Mouse (Mus musculus): Measurements from ENCODE around the gene Tshz3. TPM values are rescaled to one million over a fixed set of nuclear protein-coding genes. Genes with fewer than 3 reads are reported as not detected.

The Tshz3 gene
- total RNA-seq (2015; ENCODE audit: low replicate concordance) (0.42 TPM in 1 of 2 replicates, not detected in the other), total RNA-seq (2017; ENCODE audit: low replicate concordance) (not detected in 2 replicates)

GRCm38 (mm10) chr7:36697856-36698588 is at the start of gene Tshz3:
Gene Tshz3 (plus strand): TSS chr7:36698118.
- ATAC-seq (replicated peaks; ENCODE audit: low FRiP score, poor library complexity, severe bottlenecking) = no peak

GRCm38 (mm10) chr7:36655931-36656330 is 42.0 kb upstream of the Tshz3 start:
- ATAC-seq (replicated peaks; ENCODE audit: low FRiP score, poor library complexity, severe bottlenecking) = no peak

DNA sequence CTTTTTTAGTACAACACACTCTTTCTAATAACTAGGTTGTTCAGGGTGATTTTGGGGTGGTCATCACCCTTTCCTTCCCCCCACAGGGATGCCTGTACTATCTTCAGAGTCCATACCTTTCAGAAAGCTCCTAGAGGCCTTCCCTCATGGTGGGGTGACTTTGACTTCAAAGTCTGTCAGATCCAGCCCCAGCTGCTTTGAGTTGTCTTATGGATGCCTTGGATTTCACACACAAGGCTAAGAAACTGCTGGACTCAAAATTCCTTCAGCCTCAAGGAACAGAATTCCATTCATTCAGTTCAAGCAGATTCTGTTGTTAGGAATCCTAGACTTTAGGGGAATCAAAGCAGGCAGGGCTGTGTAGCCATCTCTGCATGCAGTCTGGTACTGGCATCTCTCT is 41.5 kb upstream of the Tshz3 start:
- ATAC-seq (replicated peaks; ENCODE audit: low FRiP score, poor library complexity, severe bottlenecking) = no peak

- no peak for ATAC-seq (replicated peaks; ENCODE audit: low FRiP score, poor library complexity, severe bottlenecking)
Measured at GRCm38 (mm10) chr7:36658331-36658730, 39.6 kb upstream of the Tshz3 start.

DNA sequence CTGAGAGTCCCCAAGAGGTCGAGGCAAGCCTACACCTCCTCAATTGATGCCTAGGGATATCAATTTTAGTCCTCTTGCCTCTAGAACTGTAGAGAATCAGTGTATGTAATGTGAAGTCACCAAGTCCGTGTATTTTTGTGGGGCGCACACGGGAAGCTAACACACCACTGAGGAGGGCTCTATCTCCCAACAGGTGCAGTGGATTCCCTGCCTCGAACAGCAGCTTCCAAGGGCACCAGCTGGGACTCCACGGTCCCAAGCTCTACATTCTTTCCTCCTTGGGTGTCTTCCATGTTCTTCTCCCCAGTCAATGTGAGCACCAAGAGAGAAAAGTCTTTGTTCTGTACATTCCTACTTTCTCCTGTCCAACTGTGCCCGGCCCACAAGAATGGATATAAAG is 38.7 kb upstream of the Tshz3 start:
- no peak for ATAC-seq (replicated peaks; ENCODE audit: low FRiP score, poor library complexity, severe bottlenecking)

- ATAC-seq (replicated peaks; ENCODE audit: low FRiP score, poor library complexity, severe bottlenecking) = no peak
Measured at GRCm38 (mm10) chr7:36660654-36661053, 37.3 kb upstream of the Tshz3 start.

- no peak for ATAC-seq (replicated peaks; ENCODE audit: low FRiP score, poor library complexity, severe bottlenecking)
Measured at GRCm38 (mm10) chr7:36663431-36663830, 34.5 kb upstream of the Tshz3 start.

- ATAC-seq (replicated peaks; ENCODE audit: low FRiP score, poor library complexity, severe bottlenecking) = no peak
Measured at GRCm38 (mm10) chr7:36667767-36668166, 30.2 kb upstream of the Tshz3 start.

DNA sequence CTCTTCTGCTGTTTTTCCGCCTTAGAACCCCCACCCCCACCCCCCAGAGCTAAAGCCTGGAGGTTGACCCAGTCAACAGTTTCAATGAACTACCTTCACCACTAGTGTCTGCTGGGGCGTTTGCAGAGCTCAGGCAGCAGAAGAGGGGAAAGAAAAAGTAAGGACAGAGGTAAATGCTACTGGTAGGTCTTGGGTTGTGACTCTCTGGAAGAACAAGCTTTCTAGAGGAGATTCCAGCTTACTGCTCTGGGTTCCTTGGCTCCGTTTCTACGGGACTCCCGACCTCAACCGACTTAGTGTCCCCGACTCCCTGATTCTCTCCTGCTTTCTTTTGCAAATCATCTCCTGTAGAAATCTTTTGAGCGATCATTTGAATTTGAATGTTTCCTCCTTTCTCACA is 19.9 kb upstream of the Tshz3 start:
- no peak for ATAC-seq (replicated peaks; ENCODE audit: low FRiP score, poor library complexity, severe bottlenecking)

DNA sequence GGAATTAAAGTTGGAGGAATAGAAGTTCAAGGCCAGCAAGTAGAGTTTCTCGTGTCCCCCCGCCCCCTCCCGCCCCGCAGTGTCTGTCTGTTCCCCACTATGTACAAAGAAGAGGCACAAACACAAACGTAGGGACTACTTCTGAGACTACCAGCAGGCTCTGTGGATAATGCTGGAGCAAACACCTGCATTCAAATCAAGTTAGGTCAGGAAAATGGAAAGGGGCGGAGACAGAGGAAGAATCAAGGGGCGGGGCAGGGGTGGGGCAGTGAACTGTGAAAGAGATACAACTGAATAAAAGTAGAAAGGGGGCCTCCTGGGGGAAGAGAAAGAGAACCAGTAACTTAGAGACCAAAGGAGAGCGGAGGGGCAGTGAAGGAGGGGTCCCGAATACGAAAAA is 19.4 kb upstream of the Tshz3 start:
- ATAC-seq (replicated peaks; ENCODE audit: low FRiP score, poor library complexity, severe bottlenecking) = no peak

DNA sequence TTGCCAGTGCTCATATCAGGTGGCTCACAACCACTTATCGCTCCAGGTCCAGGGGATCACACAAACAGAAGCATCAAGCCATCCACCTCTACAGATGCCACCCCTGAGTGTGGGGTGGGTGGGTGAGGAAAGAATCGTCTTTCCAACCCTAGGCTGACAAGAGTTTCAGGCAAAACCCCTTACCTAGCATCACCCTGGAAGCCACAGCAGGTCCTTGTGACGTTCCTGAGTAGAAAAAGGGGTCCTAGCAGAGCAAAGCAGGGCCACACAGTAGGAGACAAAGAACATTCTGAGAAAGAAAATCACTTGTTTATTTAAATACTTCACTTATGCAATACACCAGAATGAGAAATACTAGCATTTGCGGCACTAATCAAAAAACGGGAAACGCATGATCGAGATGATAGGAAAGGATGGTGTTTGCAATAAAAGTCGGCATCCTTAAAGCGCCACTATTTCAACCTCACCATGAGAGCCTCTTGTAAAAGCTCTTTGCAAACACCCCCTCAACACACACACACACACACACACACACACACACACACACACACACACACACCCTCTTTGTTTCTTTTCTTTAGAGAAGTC is 18.8 kb upstream of the Tshz3 start:
- no peak for ATAC-seq (replicated peaks; ENCODE audit: low FRiP score, poor library complexity, severe bottlenecking)

DNA sequence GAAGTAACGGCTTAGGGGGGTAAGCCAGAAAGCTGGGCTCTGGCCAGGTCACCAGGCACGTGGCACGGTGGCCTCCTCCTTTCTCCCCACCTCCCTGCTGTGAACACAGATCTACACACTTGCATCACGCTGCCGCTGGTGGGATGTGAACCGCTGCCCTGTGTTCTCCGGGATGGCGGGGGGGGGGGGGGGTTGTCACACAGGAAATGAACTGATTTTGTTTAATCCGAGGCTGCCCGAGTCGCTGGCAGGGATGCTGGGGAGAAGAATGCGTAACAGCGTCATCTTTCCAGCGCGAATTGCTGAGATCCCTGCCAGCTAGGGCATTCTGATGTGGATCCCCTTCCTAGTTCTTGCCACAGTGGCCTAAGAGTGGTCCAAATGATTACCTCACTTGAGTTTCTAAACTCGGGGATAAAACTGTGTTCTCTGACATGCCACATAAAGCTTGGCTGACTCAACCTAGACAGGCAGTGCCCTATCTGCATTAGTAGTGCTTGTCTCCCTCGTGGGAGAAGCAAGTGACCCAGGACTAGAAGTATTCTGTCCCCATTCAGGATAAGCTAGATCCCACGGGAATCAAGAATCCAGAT is 18.0 kb upstream of the Tshz3 start:
- no peak for ATAC-seq (replicated peaks; ENCODE audit: low FRiP score, poor library complexity, severe bottlenecking)

DNA sequence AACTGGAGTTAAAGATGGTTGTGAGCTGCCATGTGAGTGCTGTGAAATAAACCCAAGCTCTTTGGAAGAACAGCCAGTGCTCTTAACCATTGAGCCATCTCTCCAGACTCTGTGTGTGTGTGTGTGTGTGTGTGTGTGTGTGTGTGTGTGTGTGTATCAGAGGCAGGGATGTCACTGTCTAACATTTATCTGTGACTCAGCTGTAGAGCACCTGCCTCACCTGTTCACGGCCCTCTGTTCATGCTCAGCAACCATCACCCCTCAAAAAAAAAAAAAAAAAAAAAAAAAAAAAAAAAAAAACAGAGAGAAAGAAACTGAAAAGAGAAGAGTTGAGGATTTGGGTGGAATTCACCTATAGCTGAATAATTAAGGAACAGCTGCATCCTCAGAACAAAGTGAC is 10.4 kb upstream of the Tshz3 start:
- ATAC-seq (replicated peaks; ENCODE audit: low FRiP score, poor library complexity, severe bottlenecking) = no peak

DNA sequence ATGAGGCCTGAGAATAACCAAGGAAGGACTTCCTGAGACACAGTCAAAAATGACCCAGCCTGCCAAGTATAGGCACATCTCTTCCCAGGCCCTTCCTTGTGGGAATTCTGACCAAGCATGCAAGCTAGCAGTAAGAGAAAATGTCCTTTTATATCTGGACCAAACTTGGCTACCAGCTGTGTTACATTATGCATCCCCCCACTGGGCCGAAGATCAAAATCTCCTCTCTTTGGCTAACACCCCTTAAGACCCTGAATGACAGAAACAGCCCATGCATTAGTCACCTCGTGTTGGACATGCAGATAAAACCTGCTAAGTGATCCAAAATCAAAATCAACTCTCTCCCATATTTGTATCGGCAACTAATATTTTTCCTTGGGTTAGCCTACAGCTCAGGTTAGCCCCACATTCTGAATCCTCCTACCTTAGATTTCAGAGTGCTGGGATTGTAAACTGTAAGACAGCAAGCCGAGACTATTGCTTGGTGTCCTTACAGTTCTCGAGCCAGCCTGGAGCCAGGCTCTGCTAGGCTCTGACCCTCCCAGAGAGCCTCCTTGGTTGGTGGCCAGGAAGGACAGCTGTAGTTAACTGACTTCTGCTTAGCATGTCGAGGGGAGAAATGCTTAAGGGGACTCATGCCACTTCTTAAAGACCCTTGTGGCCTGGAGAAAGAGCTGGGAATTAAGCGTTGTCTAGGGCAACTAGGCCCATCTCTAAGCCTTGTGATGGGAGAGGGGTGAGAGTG is 8.7 kb upstream of the Tshz3 start:
- ATAC-seq (replicated peaks; ENCODE audit: low FRiP score, poor library complexity, severe bottlenecking) = no peak

DNA sequence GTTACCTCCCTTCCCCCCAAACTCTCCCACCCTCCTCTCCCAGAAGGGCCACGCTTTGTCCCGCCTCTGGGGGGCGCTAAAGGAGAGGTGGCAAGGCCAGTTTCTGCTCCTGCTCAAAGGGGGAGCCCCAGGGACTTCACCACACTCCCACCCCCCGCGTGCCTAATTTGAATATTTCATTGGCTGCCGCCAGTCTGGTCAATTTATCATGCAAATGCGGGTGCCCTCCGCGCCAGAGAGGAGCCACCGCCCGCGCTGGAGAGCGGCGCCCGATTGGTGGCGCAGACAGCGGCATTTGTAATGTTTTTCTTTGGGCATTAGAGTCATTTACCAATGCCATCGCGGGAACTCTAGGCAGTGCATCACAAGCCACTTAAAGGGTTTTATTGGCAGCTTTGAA is 7.4 kb upstream of the Tshz3 start:
- ATAC-seq (replicated peaks; ENCODE audit: low FRiP score, poor library complexity, severe bottlenecking) = no peak

DNA sequence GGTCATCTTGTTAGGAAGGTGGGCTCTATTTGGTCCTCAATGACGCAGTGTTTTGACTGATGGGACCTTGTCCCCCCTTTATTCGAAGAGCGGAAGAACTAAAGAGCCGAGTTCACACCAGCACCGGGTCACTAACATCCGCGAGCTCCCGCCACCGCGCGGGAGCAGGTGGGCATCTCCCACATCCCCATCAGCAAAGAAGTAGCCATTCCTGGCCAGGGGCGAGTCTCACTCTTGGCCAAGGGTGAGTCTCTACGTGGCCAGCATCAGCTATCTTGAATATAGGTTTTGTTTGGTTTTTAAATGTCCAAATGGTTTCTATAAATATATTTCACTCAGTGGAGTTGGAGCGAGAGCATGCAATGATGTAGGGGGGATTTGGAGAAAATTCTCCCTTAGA is 6.3 kb upstream of the Tshz3 start:
- no peak for ATAC-seq (replicated peaks; ENCODE audit: low FRiP score, poor library complexity, severe bottlenecking)

DNA sequence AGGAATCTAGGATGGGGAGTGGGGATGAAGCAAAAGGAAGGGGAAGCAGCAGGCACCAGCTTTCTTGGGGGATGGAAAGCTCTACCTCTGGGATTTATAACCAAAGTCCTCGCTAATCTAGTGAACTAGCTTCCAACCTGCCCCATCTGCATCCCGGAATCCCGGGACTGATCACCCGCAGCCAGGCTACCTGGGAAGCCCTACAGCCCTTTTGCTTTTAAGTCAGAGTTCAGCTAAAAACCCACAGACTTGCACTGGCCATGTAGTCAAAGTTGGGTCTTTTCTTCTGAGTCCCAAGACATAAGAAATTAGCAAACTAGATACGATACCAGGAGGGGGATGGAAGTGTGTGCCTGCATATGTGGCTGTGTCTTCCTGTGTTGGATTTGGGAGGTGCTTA is 5.5 kb upstream of the Tshz3 start:
- ATAC-seq (replicated peaks; ENCODE audit: low FRiP score, poor library complexity, severe bottlenecking) = no peak

DNA sequence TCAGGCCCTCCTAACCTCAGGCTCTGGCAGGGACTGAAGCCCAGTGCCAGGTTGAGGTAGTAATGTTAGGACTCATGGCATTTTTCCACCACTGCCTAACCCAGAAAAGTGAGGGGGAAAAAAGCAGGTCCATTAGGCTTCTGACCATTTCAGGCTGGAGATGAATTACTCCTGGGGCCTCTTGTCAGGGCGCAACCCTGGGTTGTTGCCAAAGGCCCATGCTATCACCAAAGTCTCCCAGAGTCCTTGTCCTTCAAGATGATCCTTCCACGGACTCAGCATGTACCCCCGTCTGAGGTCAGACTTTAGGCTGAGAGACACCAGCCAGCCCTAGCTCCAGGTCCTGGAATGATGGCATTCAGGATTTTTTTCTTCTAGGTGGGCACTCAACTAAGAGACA is 4.8 kb upstream of the Tshz3 start:
- ATAC-seq (replicated peaks; ENCODE audit: low FRiP score, poor library complexity, severe bottlenecking) = no peak

DNA sequence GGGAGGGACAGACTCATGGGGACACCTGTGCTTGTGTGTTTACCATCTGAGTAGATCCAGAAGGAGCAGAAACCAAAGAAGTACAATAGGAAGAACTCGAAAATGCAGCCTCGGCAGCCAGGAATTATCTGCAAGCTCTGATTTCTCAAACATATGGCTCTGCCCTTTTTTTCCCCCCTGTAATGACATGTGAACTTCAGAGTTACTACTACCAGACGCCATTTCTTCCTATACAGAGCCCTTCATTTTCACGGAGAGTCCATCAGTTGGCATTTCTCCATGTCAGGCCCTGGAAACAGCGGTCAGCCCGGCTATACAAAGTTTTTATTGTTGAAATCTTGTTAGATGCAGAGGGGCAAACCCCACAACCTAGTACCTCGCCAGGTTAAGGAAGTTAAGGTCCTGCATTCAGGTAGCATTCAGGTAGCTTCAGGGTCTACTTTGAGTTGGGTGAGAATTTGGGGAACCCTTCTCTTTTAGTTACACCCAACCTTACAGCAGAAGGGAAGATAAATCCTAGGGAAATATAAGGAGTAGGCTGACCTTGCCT is 3.2 kb upstream of the Tshz3 start:
- ATAC-seq (replicated peaks; ENCODE audit: low FRiP score, poor library complexity, severe bottlenecking) = no peak

DNA sequence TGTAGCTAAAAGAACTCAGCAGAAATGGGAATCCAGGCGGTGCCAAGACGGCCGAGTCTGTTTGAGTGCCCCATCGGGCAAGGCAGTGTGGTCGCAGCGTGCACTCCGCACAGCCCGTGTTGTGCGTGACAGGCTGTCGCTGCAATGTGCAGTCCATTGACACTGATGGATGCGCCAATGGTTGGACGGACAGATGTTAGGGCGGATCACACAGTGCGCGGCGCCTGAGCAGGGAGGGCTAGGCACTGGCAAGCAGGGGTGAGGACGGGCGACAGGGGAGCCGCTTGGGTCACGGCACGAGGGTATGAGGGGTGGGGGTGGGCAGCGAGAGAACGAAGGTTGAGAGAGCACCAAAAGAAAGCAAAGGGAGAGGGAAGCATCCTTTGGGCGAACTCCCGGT is 2.6 kb upstream of the Tshz3 start:
- no peak for ATAC-seq (replicated peaks; ENCODE audit: low FRiP score, poor library complexity, severe bottlenecking)
